Mouse (Mus musculus) liver, postnatal 0 days (tissue): ENCODE measurements at regions not wholly inside any gene's neighbourhood (a gene's known extent, or its start where the extent isn't known, plus 50 kb on each side); places are given as distances from the start of the nearest gene placed in this dataset.

Experiments used
- ATAC-seq: fragments of 200-750 bp; cut with Nextera tagmentation; 2 replicates; pipeline ENCODE4 v1.8.0; 2017; ENCODE audit warnings: mild to moderate bottlenecking, moderate library complexity
- DNase-seq: peaks from one replicate; pipeline ENCODE4 v3.0.0-alpha.2; 2016
- H3K27ac ChIP-seq: fragments of 300-500 bp; sonication (generic); 2 replicates; pipeline ENCODE4 v1.5.1; 2014; ENCODE audit warnings: antibody characterized with exemption, moderate library complexity, mild to moderate bottlenecking, low read depth
- H3K27me3 ChIP-seq: fragments of 300-500 bp; sonication (generic); 2 replicates; pipeline ENCODE4 v1.6.1; 2014; ENCODE audit warnings: low read length, control low read depth, mixed read lengths; ENCODE audit not compliant: insufficient read depth
- H3K36me3 ChIP-seq: fragments of 300-500 bp; sonication (generic); replicated peaks from 2 replicates; pipeline ENCODE4 v1.6.1; 2014; ENCODE audit warnings: mild to moderate bottlenecking, control low read depth, low read length, moderate library complexity, mixed read lengths; ENCODE audit not compliant: insufficient read depth
- H3K4me1 ChIP-seq: fragments of 300-500 bp; sonication (generic); 2 replicates; pipeline ENCODE4 v1.6.1; 2014; ENCODE audit warnings: antibody characterized with exemption, mild to moderate bottlenecking, control low read depth; ENCODE audit not compliant: insufficient read depth
- H3K4me2 ChIP-seq: fragments of 300-500 bp; sonication (generic); 2 replicates; pipeline ENCODE4 v1.6.1; 2014; ENCODE audit warnings: low read depth, mild to moderate bottlenecking, low read length, moderate library complexity, mixed read lengths
- H3K4me3 ChIP-seq: fragments of 300-500 bp; sonication (generic); 2 replicates; pipeline ENCODE4 v1.5.1; 2014; ENCODE audit warnings: low read depth, low read length
- H3K9ac ChIP-seq: fragments of 300-500 bp; sonication (generic); replicated peaks from 2 replicates; pipeline ENCODE4 v1.6.1; 2014; ENCODE audit warnings: mild to moderate bottlenecking, moderate library complexity
- H3K9me3 ChIP-seq: fragments of 300-500 bp; sonication (generic); 2 replicates; pipeline ENCODE4 v1.6.1; 2016; ENCODE audit warnings: mild to moderate bottlenecking, control low read depth, low read length, mixed read lengths
- CTCF ChIP-seq: sonication (generic); IDR thresholded peaks from 2 replicates; pipeline ENCODE4 v1.5.1; 2016; ENCODE audit warnings: antibody characterized with exemption, low read depth
- EP300 ChIP-seq: IDR thresholded peaks from 2 replicates; pipeline ENCODE4 v1.6.1; 2016; ENCODE audit warnings: antibody characterized with exemption, low read depth, mild to moderate bottlenecking
- WGBS: fragments of 180-500 bp; shearing (Covaris S2); extraction: QIAGEN DNeasy Blood & Tissue Kit; methylation state at CpG from one replicate; pipeline ENCODE4 v1.1.7; 2014; ENCODE audit not compliant: insufficient replicate concordance; 5-methylcytosine and 5-hydroxymethylcytosine counted together

GRCm38 (mm10) chr4:95317821-95318290 lies 239.5 kb upstream of the Fggy start:
- Histone ChIP-seq H3K9me3 (no peaks in the 10 kb centered on the region), H3K27me3 (no peaks in the 10 kb centered on the region), H3K4me1 (peaks cover 5% of the 10 kb centered on the region; the same call in 1 of the 2 replicates), H3K4me2 (no peak overlapping the region), H3K36me3 (no peaks in the 10 kb centered on the region), H3K4me3 (no peak overlapping the region), H3K27ac (no peak overlapping the region), H3K9ac (no peak overlapping the region)
- DNase-seq (peak; percentile 67), ATAC-seq (peak; percentile 85)
- 60% methylated on average over 3 of the region's 3 CpGs for WGBS
- no peak for TF ChIP-seq CTCF
- TF ChIP-seq EP300 = no peak; the same call in 1 of the 2 replicates

- 63% methylated on average over 1 of the region's 1 CpGs for WGBS
- H3K9me3 ChIP-seq = no peaks in the 10 kb centered on the region
- no peak for ATAC-seq
- peaks cover 5% of the 10 kb centered on the region; the same call in 1 of the 2 replicates for H3K4me1 ChIP-seq
- no peak overlapping the region for H3K9ac ChIP-seq
- H3K27me3 ChIP-seq = no peaks in the 10 kb centered on the region
- TF ChIP-seq CTCF = no peak
- no peak for TF ChIP-seq EP300
- no peak overlapping the region for H3K4me3 ChIP-seq
- no peak overlapping the region for H3K4me2 ChIP-seq
- DNase-seq = no peak
- H3K27ac ChIP-seq = no peak overlapping the region
- H3K36me3 ChIP-seq = no peaks in the 10 kb centered on the region
Observed at GRCm38 (mm10) chr4:95318561-95318960, 238.7 kb upstream of the Fggy start.

DNA sequence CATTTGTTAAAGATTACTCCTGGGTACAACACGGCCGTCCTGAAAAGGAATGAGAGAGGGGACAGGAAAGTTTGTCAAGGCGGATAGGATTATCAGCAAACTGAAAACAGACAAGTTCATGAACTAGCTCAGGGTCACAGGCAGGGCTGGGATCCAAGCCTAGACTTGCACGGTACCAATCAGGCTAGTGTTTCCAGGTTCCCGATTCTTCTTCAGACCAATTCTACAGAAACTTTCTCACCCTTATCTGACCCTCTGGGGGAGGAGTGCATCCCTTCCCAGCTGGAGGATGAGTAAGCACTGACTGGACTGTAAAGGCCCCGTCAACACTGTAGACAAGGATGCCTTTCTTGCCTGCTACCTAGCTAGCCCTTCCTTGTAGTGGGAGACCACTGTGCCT lies 238.3 kb upstream of the Fggy start:
- no peak overlapping the region for H3K9ac ChIP-seq
- TF ChIP-seq EP300 = 0 out of 2 replicates have a peak, but pooled peaks have one; percentile 27
- TF ChIP-seq CTCF = no peak
- H3K27me3 ChIP-seq = no peaks in the 10 kb centered on the region
- WGBS = 54% methylated on average over 6 of the region's 6 CpGs
- H3K9me3 ChIP-seq = no peaks in the 10 kb centered on the region
- no peak overlapping the region for H3K4me2 ChIP-seq
- ATAC-seq (peak; percentile 41), DNase-seq (no peak)
- no peak overlapping the region; the same call in 1 of the 2 replicates for H3K27ac ChIP-seq
- peaks cover 5% of the 10 kb centered on the region; the same call in 1 of the 2 replicates for H3K4me1 ChIP-seq
- no peaks in the 10 kb centered on the region for H3K36me3 ChIP-seq
- H3K4me3 ChIP-seq = no peak overlapping the region

- H3K9ac ChIP-seq = no peak overlapping the region
- no peaks in the 10 kb centered on the region for H3K27me3 ChIP-seq
- no peaks in the 10 kb centered on the region for H3K36me3 ChIP-seq
- no peaks in the 10 kb centered on the region for H3K4me1 ChIP-seq
- no peak overlapping the region for H3K4me2 ChIP-seq
- no peak overlapping the region for H3K4me3 ChIP-seq
- H3K9me3 ChIP-seq = no peaks in the 10 kb centered on the region
- TF ChIP-seq CTCF = no peak
- no peak for DNase-seq
- no peak for ATAC-seq
- 33% methylated on average over 1 of the region's 1 CpGs for WGBS
- no peak overlapping the region for H3K27ac ChIP-seq
Observed at GRCm38 (mm10) chr4:95325861-95326260, 231.4 kb upstream of the Fggy start.

DNA sequence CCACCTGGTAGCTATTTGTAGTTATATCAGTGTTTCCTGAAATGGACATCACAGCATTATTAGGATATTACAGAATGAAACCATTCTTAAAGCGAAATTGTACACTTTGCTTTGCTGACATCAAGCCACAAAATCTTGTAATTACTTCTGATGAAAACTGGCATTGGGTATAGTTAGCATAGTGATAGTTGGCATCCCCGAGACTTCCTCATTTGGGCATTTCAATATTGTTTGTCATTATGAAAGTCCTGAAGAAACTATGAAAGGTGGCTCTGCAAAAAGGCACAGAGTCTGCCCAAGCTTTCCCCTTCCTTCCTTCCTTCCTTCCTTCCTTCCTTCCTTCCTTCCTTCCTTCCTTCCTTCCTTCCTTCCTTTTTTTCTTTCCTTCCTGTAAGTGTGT lies 217.5 kb upstream of the Fggy start:
- Histone ChIP-seq H3K27me3 (no peaks in the 10 kb centered on the region), H3K9ac (no peak overlapping the region), H3K9me3 (no peaks in the 10 kb centered on the region), H3K4me3 (no peak overlapping the region), H3K4me1 (no peaks in the 10 kb centered on the region), H3K27ac (no peak overlapping the region), H3K4me2 (no peak overlapping the region), H3K36me3 (no peaks in the 10 kb centered on the region)
- no peak for ATAC-seq
- WGBS = 59% methylated on average over 2 of the region's 2 CpGs
- no peak for TF ChIP-seq CTCF
- no peak for TF ChIP-seq EP300
- no peak for DNase-seq

DNA sequence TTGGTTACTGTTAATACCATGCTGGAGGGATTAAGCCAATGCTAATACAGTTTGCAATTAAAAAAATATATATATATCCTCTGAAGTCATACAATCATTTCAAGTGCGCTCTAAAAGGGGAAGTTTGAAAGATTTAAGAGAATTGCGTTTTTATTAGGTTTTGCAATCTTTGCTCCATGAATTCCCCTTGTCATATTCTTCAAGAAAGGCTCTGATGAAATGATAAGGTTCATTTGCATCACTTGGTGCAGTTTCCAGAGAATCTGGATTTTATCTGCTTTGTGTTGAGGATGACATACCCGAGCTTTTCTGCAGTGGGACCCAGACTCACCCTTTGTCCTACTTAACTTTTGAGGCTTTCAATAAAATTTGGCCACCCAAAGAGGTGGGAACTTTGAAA lies 216.4 kb upstream of the Fggy start:
- WGBS = 39% methylated on average over 3 of the region's 3 CpGs

More for the DNA sequence above, 216.4 kb upstream of the Fggy start:
- DNase-seq (no peak), ATAC-seq (no peak)
- no peak overlapping the region for H3K9ac ChIP-seq
- no peaks in the 10 kb centered on the region for H3K27me3 ChIP-seq
- no peaks in the 10 kb centered on the region for H3K36me3 ChIP-seq
- no peaks in the 10 kb centered on the region for H3K4me1 ChIP-seq
- H3K27ac ChIP-seq = no peak overlapping the region
- H3K4me2 ChIP-seq = no peak overlapping the region
- TF ChIP-seq CTCF (no peak), EP300 (no peak)
- no peak overlapping the region for H3K4me3 ChIP-seq
- no peaks in the 10 kb centered on the region for H3K9me3 ChIP-seq
